Mouse (Mus musculus) ES-E14 (cell line): ENCODE results near the gene Tacc2. TPM values are rescaled to one million over a fixed set of nuclear protein-coding genes. Genes with fewer than 3 reads are reported as not detected.

ENCODE experiments used
- DNase-seq: peaks from one replicate; pipeline ENCODE4 v3.0.0-alpha.2; 2013; ENCODE audit warnings: low read depth, low spot score
- H3K27ac ChIP-seq: 2 replicates; pipeline ENCODE4 v1.5.1; 2012; ENCODE audit warnings: low read depth, mild to moderate bottlenecking, low read length, moderate library complexity, mixed read lengths; ENCODE audit not compliant: poor library complexity, insufficient read depth, severe bottlenecking
- H3K36me3 ChIP-seq: 2 replicates; pipeline ENCODE4 v1.6.1; 2012; ENCODE audit warnings: mild to moderate bottlenecking, low read length, moderate library complexity, mixed read lengths; ENCODE audit not compliant: control insufficient read depth, poor library complexity, insufficient read depth, severe bottlenecking
- H3K4me1 ChIP-seq, 2 experiments: fragments of 150-350 bp in 1 of 2; sonication (generic) in 1 of 2; 2 replicates each; pipeline ENCODE4 v1.6.1; 2012; ENCODE audit warnings: low read length in 2 of 2, mild to moderate bottlenecking in 1 of 2, mixed read lengths in 1 of 2; ENCODE audit not compliant: control insufficient read depth in 2 of 2, insufficient read depth in 2 of 2, poor library complexity in 1 of 2
- H3K4me3 ChIP-seq, 2 experiments: fragments of 150-350 bp in 1 of 2; sonication (generic) in 1 of 2; 2 replicates each; pipeline ENCODE4 v1.5.1; 2012; ENCODE audit warnings: low read length in 2 of 2, low read depth in 1 of 2, mild to moderate bottlenecking in 1 of 2, mixed read lengths in 1 of 2; ENCODE audit not compliant: insufficient read depth in 1 of 2, poor library complexity in 1 of 2, severe bottlenecking in 1 of 2
- H3K9ac ChIP-seq: 2 replicates; pipeline ENCODE4 v1.6.1; 2012; ENCODE audit warnings: low read depth, mild to moderate bottlenecking, low read length, mixed read lengths; ENCODE audit not compliant: poor library complexity, insufficient read depth, severe bottlenecking
- H3K9me3 ChIP-seq: fragments of 150-350 bp; sonication (generic); 2 replicates; pipeline ENCODE4 v1.6.1; 2012; ENCODE audit warnings: low read depth, mild to moderate bottlenecking, low read length; ENCODE audit not compliant: control insufficient read depth, insufficient read depth
- CHD2 ChIP-seq: IDR thresholded peaks from 2 replicates; pipeline ENCODE4 v1.6.1; 2014; ENCODE audit warnings: mild to moderate bottlenecking, low read depth, low read length, inconsistent platforms
- HCFC1 ChIP-seq: IDR thresholded peaks from 2 replicates; pipeline ENCODE4 v1.6.1; 2012; ENCODE audit warnings: low read length, inconsistent platforms, borderline replicate concordance; ENCODE audit not compliant: insufficient read depth
- MAFK ChIP-seq: IDR thresholded peaks from 2 replicates; pipeline ENCODE4 v1.6.1; 2014; ENCODE audit warnings: mild to moderate bottlenecking, low read depth, low read length, inconsistent platforms; ENCODE audit not compliant: insufficient read depth
- ZC3H11A ChIP-seq: IDR thresholded peaks from 2 replicates; pipeline ENCODE4 v1.6.1; 2012; ENCODE audit warnings: low read depth, mild to moderate bottlenecking, inconsistent platforms, low read length, borderline replicate concordance
- ZNF384 ChIP-seq: IDR thresholded peaks from 2 replicates; pipeline ENCODE4 v1.6.1; 2012; ENCODE audit warnings: low read depth, low read length, inconsistent platforms
- in situ Hi-C, 2 experiments: fragments of 600-800 bp; cut with MboI; formaldehyde crosslinking; loops; one replicate each; pipeline ENCODE4 v1.15.1; 2025; ENCODE audit warnings: low sequenced_read_pairs in 2 of 2, inconsistent platforms in 1 of 2; ENCODE audit not compliant: unreplicated experiment in 2 of 2
- total RNA-seq: library from RNA; depleted of rRNA; stranded (reverse); fragments of 300-350 nt; gene quantifications from 2 replicates; pipeline ENCODE4 v1.2.3, GENCODE M21; 2012

Gene Tacc2
- total RNA-seq, 1 experiment = 23.2 TPM

DNA sequence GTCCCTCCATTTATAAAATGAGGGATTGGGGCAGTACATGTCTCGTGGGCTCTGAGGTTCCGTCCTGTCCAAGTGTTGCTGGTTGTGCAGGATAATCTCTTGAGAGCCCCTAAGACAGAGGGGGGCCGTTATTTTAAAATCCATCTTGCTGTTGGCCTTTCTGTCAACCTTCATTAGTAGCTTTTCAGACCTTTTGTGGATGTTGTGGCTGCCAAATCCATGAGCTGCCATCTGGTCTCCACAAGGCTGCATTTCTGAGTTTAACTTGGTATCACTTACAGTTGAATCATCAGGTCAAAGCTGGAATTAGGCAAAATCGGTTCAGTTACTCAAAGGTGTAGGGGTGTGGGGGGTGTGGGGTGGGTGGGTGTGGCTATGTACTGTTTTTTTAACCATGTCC, 23.9 kb upstream of the Tacc2 start:
- DNase-seq = no peak
- H3K36me3 ChIP-seq = no peaks in the 10 kb centered on the region
- H3K9ac ChIP-seq = no peak overlapping the region
- H3K4me1 ChIP-seq = peaks cover 0 to 3% of the 10 kb centered on the region in 2 experiments; a peak in 1 of 4 replicates
- no peak overlapping the region for H3K4me3 ChIP-seq
- no peaks in the 10 kb centered on the region for H3K9me3 ChIP-seq
- in situ Hi-C loops = no loop called here
- H3K27ac ChIP-seq = no peak overlapping the region
- TF ChIP-seq CHD2 = no peak
- TF ChIP-seq ZNF384 = no peak
- no peak for TF ChIP-seq ZC3H11A
- TF ChIP-seq HCFC1 = no peak
- TF ChIP-seq MAFK = no peak

DNA sequence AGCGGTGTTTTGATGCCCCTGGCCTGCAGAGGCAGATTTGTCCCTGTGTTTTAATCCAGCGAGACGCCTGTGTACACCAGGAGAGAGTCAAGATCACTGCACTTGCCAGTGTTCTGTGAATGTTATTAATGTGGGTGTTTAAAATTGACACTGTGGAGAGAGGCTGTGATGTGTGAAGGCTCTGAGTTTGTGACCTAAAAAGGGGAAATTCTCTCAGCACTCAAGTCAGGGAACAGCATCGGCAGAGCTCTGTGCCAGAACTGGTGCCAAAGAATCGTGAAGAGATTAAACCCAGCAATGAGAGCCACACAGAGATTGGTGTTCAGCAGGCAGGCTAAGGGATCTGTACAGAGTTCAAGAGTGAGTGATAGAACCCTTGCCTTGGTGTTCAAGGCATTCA, 21.6 kb upstream of the Tacc2 start:
- Histone ChIP-seq H3K9me3 (no peaks in the 10 kb centered on the region), H3K9ac (no peak overlapping the region), H3K27ac (no peak overlapping the region), H3K4me3 (no peak overlapping the region), H3K4me1 (peaks cover 0 to 3% of the 10 kb centered on the region in 2 experiments; a peak in 1 of 4 replicates), H3K36me3 (no peaks in the 10 kb centered on the region)
- no peak for TF ChIP-seq CHD2
- TF ChIP-seq HCFC1 = no peak
- no peak for TF ChIP-seq ZC3H11A
- no peak for DNase-seq
- in situ Hi-C loops = no loop called here

DNA sequence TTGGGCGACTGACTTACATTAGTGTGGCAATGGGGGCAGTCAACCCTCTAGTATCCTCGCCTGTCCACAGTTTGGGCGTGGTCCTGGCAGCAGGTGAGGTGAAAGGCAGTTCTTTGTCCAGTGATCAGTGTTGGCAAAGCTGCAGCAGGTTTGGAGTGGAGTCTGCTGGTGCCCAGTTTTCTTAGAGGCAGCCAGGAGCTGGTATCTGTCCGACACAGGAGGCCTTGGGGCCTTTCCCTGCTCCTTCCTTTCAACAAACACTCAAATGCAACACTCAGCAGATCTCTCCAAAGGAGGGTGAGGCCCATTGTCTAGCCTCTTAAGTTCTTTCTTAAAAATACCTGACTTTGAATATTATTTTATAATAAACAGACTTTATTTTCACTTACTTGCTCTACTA, 18.6 kb upstream of the Tacc2 start:
- Histone ChIP-seq H3K4me3 (no peak overlapping the region), H3K36me3 (no peaks in the 10 kb centered on the region), H3K9ac (no peak overlapping the region), H3K27ac (no peak overlapping the region), H3K4me1 (no peaks in the 10 kb centered on the region), H3K9me3 (no peaks in the 10 kb centered on the region)
- TF ChIP-seq ZNF384 (no peak), HCFC1 (no peak), ZC3H11A (no peak), CHD2 (no peak), MAFK (no peak)
- DNase-seq = no peak
- in situ Hi-C loops = no loop called here

DNA sequence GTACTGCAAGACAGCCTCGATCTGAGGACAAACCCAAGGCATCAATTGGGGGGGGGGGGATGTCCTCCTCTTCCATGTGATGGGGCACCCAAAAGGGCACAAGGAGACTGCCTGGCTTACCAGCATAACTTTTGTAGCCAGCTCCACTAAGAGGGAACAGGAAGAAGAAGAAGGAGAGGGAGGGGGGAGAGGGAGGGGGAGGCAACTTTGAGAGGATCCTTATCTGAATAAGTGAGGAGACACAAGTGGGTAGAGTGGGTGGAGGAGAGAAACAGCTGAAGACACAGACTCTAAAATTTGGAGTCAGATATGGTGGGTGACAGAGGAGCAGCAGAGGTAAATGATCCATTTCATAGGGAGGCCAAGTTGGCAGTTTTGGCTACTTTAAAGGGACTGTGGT, 16.3 kb upstream of the Tacc2 start:
- in situ Hi-C loops = no loop called here
- Histone ChIP-seq H3K4me1 (no peaks in the 10 kb centered on the region), H3K4me3 (no peak overlapping the region), H3K27ac (no peak overlapping the region), H3K36me3 (no peaks in the 10 kb centered on the region), H3K9me3 (no peaks in the 10 kb centered on the region), H3K9ac (no peak overlapping the region)
- TF ChIP-seq HCFC1 = no peak
- no peak for DNase-seq

DNA sequence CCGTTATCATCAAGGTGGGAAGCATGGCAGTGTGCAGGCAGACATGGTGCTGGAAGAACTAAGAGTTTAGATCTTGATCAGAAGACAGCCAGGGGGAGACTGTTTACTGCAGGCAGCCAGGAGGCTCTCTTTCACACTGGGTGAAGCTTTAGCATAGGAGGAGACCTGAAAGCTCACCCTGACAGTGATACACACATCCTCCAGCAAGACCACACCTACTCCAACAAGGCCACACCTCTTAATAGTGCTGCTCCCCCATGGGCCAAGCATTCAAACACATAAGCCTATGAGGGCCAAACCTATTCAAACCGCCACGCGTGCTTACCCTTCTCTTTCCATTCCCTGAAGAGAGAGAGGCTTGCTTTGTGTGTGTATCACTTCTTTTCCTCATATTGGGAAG, 14.0 kb upstream of the Tacc2 start:
- DNase-seq = no peak
- H3K36me3 ChIP-seq = no peaks in the 10 kb centered on the region
- TF ChIP-seq CHD2 = no peak
- no peak for TF ChIP-seq ZC3H11A
- no peak for TF ChIP-seq MAFK
- no peak for TF ChIP-seq HCFC1
- no peak for TF ChIP-seq ZNF384
- H3K4me1 ChIP-seq = no peaks in the 10 kb centered on the region
- H3K9ac ChIP-seq = no peak overlapping the region
- in situ Hi-C loops = no loop called here
- H3K27ac ChIP-seq = no peak overlapping the region
- no peak overlapping the region for H3K4me3 ChIP-seq
- H3K9me3 ChIP-seq = no peaks in the 10 kb centered on the region
